Mouse (Mus musculus): ENCODE results near the gene Prdm16.

DNA sequence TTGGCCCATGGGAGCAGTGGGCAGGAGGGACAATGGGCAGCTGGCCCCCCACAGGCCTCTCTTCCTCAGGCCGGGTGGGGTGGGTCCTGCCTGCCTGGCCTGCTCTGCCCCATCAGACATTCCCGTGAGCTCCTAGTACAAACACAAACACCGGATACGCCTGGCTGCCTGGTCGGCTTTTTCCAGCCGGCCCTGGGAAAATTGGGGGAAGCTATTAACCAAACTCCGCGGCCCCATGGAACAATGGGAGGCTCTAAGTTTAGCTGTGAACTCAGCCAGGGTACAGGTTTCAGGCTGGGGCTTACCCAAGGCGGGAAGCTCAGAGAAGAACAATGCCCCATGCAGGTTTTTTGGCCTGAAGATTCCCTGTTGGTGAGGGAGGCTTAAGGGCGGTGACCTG lies 300.0 kb downstream of the Prdm16 start:
- TF ChIP-seq CTCF (IDR thresholded peaks at IDR 0.05; ENCODE audit: extremely low read depth, insufficient read depth, insufficient read length, insufficient replicate concordance): no peak
- TF ChIP-seq POLR2A (IDR thresholded peaks at IDR 0.05; ENCODE audit: low read depth, low read length): no peak
